Mouse (Mus musculus) bone marrow macrophage, adult 2 months (primary cell): ENCODE measurements at regions not wholly inside any gene's neighbourhood (a gene's known extent, or its start where the extent isn't known, plus 50 kb on each side); places are given as distances from the start of the nearest gene placed in this dataset.

Source experiments
- CTCF ChIP-seq: IDR thresholded peaks from 2 replicates; pipeline ENCODE4 v1.5.1; 2012; ENCODE audit warnings: low read depth, mild to moderate bottlenecking, low read length, moderate library complexity
- POLR2A ChIP-seq: IDR thresholded peaks from 2 replicates; pipeline ENCODE4 v1.6.1; 2012; ENCODE audit warnings: mild to moderate bottlenecking, low read depth, low read length, borderline replicate concordance

- no peak for TF ChIP-seq POLR2A
- no peak for TF ChIP-seq CTCF
Measured at GRCm38 (mm10) chr8:80393111-80393510, 100.5 kb upstream of the Gypa start.
